Mouse (Mus musculus): ENCODE data around the gene Map3k10.

The Map3k10 gene

DNA sequence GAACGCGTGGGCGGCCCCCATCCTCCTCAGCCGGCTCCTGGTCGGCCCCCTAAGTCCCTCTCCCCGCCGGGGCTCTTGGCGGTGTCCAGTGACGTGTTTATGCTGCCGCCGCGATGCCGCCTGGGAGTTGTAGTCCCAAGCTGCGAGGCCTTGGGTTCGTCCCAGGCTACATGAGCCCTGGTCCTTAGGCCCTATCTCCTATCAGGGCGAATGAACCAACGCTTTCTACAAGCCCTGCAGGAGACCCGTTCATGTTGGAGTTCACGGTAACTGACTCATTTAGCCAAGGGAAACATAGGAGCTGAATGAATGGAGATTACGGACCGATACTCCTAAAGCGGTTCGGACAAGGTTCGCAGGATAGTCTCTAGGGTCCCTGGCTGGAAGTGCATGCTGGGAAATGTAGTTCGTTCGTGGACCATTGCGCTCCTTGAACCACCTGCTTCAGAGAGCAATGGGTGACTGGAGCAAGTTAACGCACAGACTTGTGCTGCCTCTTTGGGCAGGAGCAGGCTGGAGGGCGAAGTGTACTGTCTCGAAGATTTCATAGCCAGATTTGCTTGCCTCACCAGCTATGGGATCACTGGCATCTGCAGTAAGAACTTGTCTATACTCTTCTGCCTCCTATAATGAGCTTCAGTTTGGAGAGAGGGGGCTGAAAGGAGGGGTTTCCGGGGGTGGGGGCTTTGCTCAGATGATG lies at the start of gene Map3k10:
Map3k10 (minus strand) TSS at position 77 of the 700 bp plus-strand sequence.
- peak; percentile 83 to 87 for DNase-seq (ENCODE audit: low spot score in 2 of 2)

DNA sequence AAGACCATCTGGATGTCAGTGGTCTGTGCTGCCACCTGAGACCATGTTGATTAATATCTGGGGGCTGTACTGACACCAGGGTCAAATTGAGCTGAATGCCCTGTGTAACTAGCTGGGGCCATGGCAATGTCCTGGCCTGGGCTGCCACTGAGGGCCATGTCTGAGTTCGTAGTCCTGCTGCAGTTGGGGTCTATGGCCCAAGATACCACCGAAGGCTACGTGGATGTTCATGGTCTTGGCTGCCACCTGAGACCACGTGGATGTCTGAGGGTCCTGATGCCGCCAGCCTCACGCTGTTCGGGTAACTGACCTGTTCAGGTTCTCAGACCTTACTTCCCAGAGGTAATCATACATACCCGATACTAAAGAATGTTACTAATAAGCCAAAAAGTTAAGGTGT lies 47.6 kb upstream of the Map3k10 start:
- DNase-seq (ENCODE audit: low spot score in 2 of 2), result no peak

DNA sequence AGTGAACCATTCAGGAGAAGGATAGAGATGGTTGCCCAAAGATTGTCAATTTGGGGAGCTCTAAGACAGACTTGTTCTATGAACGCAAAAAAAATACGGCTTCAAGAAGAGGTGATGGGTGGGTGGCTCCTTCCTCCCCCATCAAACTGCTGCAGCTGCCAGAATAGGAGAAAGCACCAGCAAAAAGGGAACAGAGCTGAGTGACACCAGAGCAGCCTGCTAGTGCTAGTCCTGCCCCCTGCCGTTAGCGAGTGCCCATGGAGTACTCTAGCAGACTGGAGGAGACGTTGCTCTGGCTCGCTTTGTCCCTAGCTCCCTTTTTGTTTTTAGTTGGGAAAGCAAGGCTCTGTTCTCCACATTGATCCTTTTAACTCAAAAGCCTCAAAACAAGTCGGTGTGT lies 36.0 kb upstream of the Map3k10 start:
- no peak for DNase-seq (ENCODE audit: low spot score in 2 of 2)

DNA sequence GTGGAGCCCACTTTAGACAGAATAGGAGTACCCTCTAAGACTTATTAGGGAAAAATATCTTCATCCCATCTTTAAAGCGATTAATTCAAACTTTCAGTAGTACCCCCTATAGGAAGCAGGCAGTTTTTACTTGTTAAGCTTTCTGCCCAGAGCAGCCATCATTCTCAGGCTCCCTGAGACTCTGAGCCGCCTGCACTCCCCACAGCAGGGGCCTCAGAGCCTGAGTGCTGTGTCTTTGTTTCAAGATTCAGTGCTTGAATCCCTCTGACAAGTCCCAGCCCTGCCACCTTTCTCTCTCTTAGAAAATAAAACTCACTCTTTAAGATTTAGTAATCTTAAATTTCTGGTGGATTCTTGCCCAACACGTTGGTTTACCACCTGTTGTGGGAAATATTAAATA lies 22.3 kb upstream of the Map3k10 start:
- DNase-seq (ENCODE audit: low spot score in 2 of 2), result no peak

DNA sequence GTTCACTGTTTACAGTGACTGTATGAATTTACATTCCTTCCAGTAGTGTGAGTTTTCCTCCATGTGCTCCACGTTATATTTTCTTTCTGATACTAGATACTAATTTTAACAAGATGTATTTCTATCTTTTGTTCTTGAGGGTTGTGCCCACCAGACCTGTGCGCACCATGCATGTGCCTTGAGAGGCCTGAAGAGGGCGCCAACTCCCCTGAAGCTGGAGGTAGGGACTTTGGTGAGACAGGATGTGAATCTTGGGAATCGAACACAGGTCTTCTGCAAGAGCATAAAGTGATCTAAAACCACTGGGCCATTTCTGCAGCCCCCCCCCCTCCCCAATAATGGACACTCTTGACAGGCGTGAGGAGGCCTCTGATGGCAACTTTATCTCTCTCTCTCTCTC lies 16.7 kb upstream of the Map3k10 start:
- peak; percentile 23 to 47 for DNase-seq (ENCODE audit: low spot score in 2 of 2)

DNA sequence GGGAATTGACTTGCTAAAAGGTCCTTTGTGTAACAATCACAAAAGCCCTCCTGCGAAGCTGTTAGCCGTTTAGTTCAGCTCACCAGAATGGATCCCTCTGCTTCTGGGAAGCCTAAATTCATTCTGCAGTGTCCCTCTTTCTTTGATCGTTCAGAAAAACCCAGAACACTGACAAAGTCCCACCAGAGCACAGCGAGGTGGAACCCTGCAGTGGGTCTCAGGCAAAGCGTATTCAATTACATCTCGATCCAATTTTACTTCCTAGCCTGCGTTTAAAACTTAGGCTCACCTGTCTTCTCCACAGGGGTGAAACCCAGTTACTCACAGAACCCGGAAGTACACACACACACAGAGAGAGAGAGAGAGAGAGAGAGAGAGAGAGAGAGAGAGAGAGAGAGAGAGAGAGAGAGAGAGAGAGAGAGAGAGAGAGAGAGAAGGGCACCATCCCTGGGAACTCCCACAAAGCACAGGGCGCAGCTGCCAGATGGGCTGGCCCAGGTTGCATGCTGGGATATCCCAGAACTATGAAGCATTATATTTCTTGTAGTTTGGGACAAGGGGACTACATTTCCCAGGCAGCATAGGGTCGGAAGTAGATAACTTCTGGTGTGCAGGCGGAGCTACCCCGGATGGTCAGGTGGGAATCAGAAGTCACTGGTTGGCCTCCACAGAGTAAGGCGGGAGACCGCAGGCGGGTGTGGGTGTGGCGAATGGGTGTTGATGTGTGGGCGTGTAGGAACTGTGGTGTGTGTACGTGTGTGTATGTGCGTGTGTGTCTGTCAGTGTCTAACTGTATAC lies 14.6 kb upstream of the Map3k10 start, which contains the start of gene Zfp607b:
Zfp607b (plus strand) TSS at position 526 of the 798 bp plus-strand sequence.
- DNase-seq (ENCODE audit: low spot score in 2 of 2), result peak; percentile 95

DNA sequence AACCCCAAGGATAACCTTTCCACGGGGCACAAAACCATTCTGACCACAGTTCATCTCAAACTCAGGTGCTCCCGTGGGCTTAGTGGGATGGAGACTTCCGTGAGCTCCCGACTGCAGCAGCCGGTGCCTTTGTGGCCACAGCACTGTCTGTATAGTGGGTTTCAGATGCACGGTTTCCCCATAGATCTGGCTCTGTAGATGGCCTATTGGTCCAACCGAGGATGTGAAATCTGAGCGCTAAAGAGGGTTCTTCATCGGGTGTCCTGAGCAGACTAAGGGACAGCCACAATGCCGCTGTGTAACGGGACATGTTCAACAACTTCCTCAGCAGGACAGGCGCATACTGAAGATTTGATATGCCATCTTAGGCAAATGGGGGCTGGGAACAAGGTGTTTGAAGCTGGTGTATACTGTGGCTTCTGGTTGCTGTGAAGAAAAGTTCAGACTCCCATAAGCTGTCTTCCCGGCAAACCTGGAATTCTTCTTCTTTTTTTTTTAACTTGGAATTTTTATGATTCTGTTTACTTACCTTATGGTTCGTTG lies 13.9 kb upstream of the Map3k10 start:
- no peak for DNase-seq (ENCODE audit: low spot score in 2 of 2)

DNA sequence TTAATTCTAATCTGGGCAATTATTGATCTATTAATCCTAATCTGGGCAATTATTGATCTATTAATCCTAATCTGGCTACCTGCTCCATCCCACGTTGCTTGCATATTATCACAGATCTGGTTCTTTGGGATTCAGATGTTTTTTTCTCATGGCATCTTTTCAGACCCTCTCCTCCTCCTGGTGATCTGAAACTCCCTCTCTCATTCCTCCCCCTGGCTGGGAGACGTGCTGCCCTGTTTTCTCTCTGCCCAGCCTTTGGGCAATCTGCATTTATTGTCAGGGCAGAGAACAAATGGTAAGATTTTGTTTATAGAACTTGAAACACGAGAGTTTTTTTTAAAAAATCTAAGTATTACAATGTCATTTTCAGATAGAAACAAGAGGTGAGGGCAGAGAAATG lies 13.4 kb upstream of the Map3k10 start:
- no peak for DNase-seq (ENCODE audit: low spot score in 2 of 2)

DNA sequence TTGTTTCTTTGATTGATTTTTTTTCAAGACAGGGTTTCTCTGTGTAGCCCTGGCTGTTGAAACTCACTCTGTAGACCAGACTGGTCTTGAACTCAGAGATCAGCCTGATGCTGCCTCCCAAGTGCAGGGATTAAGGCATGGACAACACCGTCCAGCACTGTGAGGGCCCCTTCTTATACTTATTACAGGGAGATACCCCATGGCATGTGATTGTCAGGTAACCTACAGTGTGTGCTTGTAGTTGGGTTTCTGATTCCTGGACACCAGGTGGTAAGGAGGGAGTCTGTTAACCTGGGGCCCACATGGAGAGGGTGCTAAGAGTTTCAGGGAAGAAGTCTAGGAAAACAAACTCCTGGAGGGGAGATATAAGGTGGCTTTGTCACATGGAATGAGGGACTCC lies 12.6 kb upstream of the Map3k10 start:
- DNase-seq (ENCODE audit: low spot score in 2 of 2), result no peak

DNA sequence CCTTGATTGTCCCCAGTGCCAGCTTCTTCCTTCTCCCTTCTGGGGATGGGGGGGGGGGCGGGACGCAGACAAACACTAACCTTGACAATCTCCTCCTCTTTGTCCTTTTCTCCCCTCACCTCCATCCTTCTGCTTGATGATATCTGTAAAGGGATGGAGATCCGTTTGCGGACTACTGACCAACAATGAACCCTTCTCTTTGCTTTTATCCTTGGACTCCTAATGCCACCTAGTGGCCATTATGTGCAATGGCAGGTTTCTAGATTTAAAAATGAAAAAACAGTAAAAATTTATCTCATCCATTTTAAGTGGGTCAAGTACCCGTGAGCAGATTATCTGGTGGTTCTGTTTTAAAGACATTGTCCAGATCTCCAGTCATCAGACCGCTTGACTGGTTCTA lies 11.3 kb upstream of the Map3k10 start:
- no peak for DNase-seq (ENCODE audit: low spot score in 2 of 2)

DNA sequence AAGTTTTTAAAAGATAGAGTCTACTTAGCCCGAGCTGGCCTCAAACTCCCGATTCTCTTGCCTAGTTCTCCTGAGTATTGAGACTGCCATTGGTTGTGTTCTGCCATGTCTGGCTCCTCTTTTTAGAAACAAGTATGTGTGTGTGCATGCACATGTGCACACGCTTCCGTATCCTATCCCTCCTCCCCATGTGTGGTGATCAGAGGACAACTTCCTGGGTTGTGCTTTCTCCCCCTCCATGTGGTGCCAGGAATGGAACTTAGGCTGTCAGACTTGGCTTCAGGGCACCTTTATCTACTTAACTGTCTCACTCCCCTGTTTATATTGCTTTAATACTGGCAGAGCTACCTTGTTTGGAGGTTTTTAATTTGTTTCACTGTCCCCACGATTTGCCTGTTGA lies 10.8 kb upstream of the Map3k10 start:
- no peak for DNase-seq (ENCODE audit: low spot score in 2 of 2)

DNA sequence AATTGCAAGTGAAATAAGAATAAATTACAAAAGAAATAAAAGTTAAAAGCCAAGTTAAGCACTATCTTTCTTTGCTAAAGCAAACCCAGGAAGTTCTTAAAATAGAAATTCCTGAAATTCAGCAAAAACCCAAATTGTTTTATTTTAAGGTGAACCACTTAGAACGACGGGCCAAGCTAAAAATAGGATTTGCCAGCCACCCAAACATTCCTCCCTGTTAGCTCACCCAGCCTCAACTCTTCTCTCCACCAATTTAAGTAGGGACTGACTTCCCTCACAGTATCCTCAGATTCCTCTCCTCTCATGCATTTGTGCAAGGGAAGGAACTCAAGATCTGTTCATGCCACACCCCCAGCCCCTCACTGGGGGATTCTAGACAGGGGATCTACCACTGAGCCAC lies 8.8 kb upstream of the Map3k10 start:
- no peak for DNase-seq (ENCODE audit: low spot score in 2 of 2)

DNA sequence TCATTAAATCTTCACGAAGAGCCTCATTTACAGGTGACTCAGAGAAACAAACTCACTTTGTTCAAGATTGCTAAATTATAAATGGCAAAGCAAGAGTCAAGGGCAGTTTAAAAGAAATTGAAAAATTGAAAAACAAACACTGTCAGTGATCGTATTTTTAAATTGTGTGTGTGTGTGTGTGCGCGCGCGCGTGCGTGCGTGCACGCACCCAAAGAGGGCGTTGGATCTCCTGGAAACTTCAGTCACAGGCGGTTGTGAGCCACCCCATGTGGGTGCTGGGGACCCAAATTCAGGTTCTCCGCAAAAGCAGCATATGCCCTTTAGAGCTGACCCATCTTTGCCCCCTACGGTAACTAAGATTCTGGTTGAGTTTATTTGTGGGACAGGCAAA lies 819 bp upstream of the Map3k10 start:
- DNase-seq (ENCODE audit: low spot score in 2 of 2), result no peak

DNA sequence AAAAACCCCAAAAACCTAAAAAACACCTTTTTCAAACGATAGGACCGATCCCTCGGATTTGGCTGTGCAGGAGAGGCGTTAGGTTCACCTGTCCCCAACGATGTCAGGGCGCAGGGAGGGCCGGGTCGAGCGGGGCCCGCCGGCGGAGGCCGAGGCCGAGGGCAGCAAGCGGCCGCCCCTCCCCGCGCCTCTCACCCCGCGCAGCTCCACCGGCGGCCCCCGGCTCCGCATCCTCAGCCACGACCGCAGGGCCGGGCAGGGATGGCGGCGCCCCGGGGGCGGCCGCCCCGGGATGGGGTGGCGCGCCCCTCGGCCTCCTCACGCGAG lies 240 bp downstream of the Map3k10 start:
- no peak for DNase-seq (ENCODE audit: low spot score in 2 of 2)

DNA sequence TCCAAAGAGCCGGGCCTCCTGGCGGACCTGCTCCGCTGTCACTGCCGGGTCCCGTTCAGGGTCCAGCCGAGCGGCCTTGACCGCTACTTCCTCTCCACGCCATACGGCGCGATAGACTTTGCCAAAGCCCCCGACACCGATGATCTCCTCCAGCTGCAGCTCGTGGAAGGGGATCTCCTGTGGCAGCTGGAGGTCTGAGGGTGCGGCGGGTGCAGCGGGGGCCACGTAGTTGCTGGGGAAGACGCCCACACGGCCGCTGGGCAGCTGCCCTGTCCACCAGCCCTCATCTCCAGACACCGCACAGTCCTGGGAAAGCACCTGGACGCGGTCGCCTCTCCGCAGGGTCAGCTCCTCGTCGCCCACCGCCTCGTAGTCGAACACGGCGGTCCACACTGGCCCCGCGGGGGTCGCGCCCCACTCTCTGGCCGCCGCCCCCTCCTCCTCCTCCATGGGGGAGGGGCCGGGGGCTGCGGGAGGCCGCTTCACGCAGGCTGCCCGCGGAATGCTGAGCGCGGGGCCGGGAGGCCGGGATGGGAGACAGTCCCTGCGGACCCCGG lies 745 bp downstream of the Map3k10 start:
- DNase-seq (ENCODE audit: low spot score in 2 of 2), result peak; percentile 33 to 39

DNA sequence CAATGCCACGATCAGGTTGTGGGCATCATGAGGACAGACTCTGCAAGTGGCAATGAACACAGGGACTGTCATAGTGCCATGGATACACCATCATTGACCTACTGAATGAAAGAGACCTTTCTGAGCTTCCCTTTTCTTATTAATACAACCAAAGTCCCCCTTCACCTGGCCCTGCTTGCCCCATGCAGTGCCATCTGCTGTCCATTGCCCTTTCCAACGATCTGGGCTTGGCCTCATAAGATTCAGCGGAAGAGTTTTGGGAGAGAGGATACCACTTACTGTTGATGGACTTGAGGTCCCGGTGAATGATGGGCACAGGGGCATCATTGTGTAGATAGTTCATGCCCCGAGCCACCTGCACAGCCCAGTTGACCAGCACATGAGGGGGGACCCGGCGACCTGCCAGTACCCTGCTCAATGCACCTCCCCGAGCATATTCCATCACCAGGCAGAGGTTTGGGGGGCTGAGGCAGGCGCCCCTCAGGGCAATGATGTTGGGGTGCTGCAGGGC lies 1.3 kb downstream of the Map3k10 start:
- DNase-seq (ENCODE audit: low spot score in 2 of 2), result no peak

DNA sequence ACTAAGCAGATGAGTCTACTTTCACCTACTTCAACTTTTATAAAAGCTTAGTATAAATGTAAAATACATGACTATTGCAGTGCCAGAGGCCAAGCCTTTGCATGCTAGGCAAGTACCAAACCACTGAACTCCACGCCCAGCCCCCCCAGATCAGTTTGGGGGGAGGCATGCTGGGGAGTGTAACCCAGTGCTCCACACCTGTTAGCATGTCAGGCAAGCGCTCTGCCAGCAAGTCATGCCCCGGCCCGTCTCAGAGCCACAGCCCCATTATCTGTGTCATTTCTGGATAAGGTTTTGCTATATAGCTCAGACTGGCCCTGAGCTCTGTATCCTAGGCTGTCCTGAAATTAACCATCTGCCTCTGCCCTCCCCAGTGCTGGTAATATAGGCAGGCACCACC lies 12.4 kb downstream of the Map3k10 start:
- no peak for DNase-seq (ENCODE audit: low spot score in 2 of 2)

DNA sequence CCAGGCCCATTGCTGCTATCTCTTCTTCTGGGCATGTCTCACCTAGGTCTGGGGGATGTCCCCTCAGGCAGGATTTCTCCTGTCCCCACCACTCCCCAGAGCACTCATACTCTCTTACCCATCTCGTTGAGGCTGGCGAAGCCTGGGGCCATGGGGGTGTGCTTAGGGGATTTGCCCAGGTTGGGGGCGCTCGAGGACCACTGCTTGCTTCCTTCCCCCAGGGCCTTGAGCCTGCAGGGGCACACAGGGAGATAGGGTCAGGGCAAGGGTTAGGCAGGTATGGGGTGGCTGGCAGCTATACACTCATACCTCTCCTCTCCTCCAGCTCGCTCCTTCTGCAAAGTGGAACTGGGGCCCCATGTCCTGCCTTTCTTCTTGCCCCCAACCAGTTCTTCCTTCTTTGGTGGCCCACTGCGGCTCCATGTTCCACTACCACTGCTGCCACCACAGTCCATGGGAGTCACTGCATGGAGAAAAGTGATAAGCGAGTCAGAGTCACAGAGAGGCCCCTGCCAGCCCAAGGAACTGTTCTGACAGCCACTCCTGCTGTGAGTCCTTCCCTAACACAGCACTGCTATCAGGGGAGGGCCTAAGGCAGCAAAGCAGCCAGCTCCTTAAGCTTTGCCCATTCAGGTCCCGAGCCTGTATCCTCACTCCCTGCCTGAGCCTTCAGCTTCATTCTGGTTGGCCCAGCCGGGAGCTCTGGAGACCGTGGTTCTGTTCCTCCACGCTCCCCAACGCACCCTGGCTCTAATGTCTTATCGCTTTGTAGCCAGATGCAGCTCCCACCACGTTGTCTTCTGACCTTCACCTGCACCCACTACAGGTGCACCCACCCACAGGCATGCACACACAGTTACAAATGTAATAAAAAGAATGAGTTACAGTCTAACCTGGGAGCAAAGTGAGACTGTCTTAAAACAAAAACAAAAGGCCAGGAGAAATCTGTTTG lies 15.4 kb downstream of the Map3k10 start:
- DNase-seq (ENCODE audit: low spot score in 2 of 2), result no peak

DNA sequence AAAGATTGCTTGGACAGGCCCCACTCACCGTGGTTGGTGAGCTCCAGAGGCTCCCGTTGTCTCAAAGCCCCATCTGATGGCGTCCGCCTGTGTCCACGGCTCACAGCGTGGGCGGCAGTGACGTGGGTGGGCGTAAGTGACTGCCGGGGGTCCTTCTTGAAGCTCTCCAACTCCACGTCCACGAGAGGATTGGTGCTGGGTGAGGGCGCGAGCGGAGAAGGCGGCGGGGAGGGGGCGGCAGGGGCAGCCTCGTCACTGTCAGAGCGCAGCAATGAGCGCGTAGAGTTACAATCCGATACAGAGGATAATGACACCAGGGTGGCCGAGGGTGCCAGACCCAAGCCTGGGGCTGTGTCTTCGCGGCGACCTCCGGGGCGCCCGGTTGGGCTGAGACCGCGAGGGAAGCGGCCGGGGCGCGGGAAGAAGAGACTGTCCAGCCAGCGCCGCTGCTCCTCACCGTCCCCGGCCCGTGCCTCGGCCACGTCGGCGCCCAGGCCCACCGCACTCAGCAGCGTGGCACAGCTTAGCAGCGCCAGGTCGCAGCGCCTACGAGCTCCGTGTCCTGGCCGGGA lies 16.5 kb downstream of the Map3k10 start:
- DNase-seq (ENCODE audit: low spot score in 2 of 2), result no peak

DNA sequence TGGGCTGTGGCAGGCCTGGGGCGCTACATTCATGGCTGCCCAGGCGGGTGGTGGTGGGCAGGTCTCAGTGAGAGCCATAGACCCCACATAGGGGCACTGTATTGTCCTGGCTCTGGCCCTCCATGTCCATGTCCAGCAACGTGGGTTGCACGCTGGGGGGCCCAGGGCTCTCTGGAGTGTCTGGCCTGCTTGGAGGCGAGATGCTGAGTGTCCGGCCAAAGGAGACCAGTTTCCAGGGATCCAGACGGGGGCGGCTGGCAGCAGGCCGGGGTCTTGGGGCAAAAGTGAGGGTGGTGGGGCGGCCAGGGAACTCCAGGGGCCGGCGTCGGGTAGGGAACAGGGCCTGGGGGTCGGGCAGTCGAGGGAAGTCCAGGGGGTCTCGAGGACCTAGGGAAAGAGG lies 17.8 kb downstream of the Map3k10 start:
- no peak for DNase-seq (ENCODE audit: low spot score in 2 of 2)

DNA sequence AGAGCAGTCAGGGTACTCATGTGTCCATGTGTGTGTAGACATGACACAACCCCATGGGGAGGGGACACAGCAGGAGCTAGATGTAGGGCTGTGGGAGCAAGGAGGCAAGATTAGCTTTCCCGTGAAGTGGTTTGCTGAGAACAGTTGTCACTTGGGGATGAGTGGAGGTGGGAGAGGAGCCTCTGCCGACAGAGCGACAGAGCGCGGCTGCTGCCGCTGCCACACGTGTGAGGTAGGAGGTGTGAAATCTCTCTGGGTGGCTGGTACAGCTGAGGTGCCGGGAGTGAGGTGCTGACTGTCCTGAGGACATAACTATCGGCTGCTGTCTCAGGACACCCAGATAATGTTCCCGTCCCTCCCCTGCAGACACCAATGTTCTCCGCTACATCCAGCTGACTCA lies 18.9 kb downstream of the Map3k10 start:
- DNase-seq (ENCODE audit: low spot score in 2 of 2), result no peak

Measured in natural killer cell, adult 2 months (primary cell).